Mouse (Mus musculus) lung, embryonic 15.5 days (tissue): ENCODE data around the gene 4931422A03Rik. TPM values are rescaled to one million over a fixed set of nuclear protein-coding genes. Genes with fewer than 3 reads are reported as not detected.
"Not testable (repeated sequence)": the region's sequence is repeated elsewhere in the genome, so short reads cannot be mapped to it uniquely, and the experiment has no call there.

Experiments
- ATAC-seq: fragments of 200-750 bp; cut with Nextera tagmentation; 2 replicates; pipeline ENCODE4 v1.8.0; 2017; ENCODE audit warnings: moderate number of reproducible peaks, borderline replicate concordance; ENCODE audit not compliant: low FRiP score, low TSS enrichment; ENCODE audit errors: extremely low read depth
- H3K27ac ChIP-seq: fragments of 300-500 bp; sonication (generic); 2 replicates; pipeline ENCODE4 v1.5.1; 2015; ENCODE audit warnings: moderate library complexity, mild to moderate bottlenecking, inconsistent platforms
- H3K27me3 ChIP-seq: fragments of 300-500 bp; sonication (generic); 2 replicates; pipeline ENCODE4 v1.6.1; 2015; ENCODE audit warnings: inconsistent platforms
- H3K36me3 ChIP-seq: fragments of 300-500 bp; sonication (generic); 2 replicates; pipeline ENCODE4 v1.6.1; 2015; ENCODE audit warnings: inconsistent platforms
- H3K4me1 ChIP-seq: fragments of 300-500 bp; sonication (generic); 2 replicates; pipeline ENCODE4 v1.6.1; 2015; ENCODE audit warnings: inconsistent platforms
- H3K4me2 ChIP-seq: fragments of 300-500 bp; sonication (generic); 2 replicates; pipeline ENCODE4 v1.6.1; 2015; ENCODE audit warnings: inconsistent platforms, mild to moderate bottlenecking, moderate library complexity
- H3K4me3 ChIP-seq: fragments of 300-500 bp; sonication (generic); 2 replicates; pipeline ENCODE4 v1.5.1; 2015; ENCODE audit warnings: mild to moderate bottlenecking, inconsistent platforms
- H3K9ac ChIP-seq: fragments of 300-500 bp; sonication (generic); 2 replicates; pipeline ENCODE4 v1.6.1; 2015; ENCODE audit warnings: inconsistent platforms
- H3K9me3 ChIP-seq: fragments of 300-500 bp; sonication (generic); 2 replicates; pipeline ENCODE4 v1.6.1; 2016; ENCODE audit warnings: inconsistent platforms
- WGBS: fragments of 180-500 bp; shearing (Covaris S2); methylation state at CpG from one replicate; pipeline ENCODE4 v1.1.7; 2015; 5-methylcytosine and 5-hydroxymethylcytosine counted together
- polyA plus RNA-seq: library from polyadenylated mRNA; unstranded; fragments of >200 nt; fragmentation: Nextera tagmentation; extraction: Ambion mirVana; gene quantifications from 2 replicates; pipeline ENCODE4 v1.2.1, GENCODE M21; 2015

4931422A03Rik gene
- polyA plus RNA-seq, 1 experiment from 2014 or later, result 2.8 TPM

GRCm38 (mm10) chr2:104024656-104025055 lies 3.5 kb downstream of the 4931422A03Rik start:
- H3K9ac ChIP-seq, result no peak overlapping the region
- no peaks in the 10 kb centered on the region for H3K9me3 ChIP-seq
- H3K4me3 ChIP-seq, result no peak overlapping the region
- ATAC-seq, result no peak
- 81% methylated on average over 4 of the region's 4 CpGs for WGBS
- H3K36me3 ChIP-seq, result no peaks in the 10 kb centered on the region
- no peak overlapping the region for H3K27ac ChIP-seq
- no peaks in the 10 kb centered on the region for H3K27me3 ChIP-seq
- H3K4me2 ChIP-seq, result no peak overlapping the region
- H3K4me1 ChIP-seq, result peaks cover 14% of the 10 kb centered on the region

- H3K4me1 ChIP-seq, result peaks cover 3% of the 10 kb centered on the region; the same call in 1 of the 2 replicates
- H3K4me2 ChIP-seq, result no peak overlapping the region
- no peak overlapping the region for H3K9ac ChIP-seq
- ATAC-seq, result no peak
- H3K9me3 ChIP-seq, result no peaks in the 10 kb centered on the region
- H3K36me3 ChIP-seq, result no peaks in the 10 kb centered on the region
- H3K27ac ChIP-seq, result no peak overlapping the region
- WGBS, result 73% methylated on average over 7 of the region's 7 CpGs
- no peaks in the 10 kb centered on the region for H3K27me3 ChIP-seq
- no peak overlapping the region for H3K4me3 ChIP-seq
Observed at GRCm38 (mm10) chr2:104023096-104023495, 5.1 kb downstream of the 4931422A03Rik start.

DNA sequence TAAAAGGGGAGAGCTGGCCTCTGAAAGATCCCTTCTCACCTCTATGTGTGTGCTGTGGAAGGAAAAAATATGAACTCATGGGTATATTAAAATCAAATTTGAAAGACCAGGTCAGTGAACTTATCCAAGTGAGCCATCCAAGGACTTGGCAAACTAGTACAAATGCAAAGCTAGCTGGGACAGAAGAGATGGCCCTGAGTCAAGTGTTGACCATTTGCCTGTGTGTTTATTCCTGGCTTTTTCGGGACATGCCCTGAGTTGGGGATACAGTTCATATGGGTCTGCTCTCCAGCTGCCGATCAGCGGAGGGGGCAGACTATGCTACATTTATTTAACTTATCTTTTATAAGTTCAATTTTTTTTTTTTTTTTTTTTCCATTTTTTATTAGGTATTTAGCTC lies 19.3 kb downstream of the 4931422A03Rik start:
- 95% methylated on average over 3 of the region's 3 CpGs for WGBS
- H3K9me3 ChIP-seq, H3K27me3 ChIP-seq, ATAC-seq, H3K4me2 ChIP-seq, H3K9ac ChIP-seq, H3K36me3 ChIP-seq, H3K27ac ChIP-seq, H3K4me3 ChIP-seq, H3K4me1 ChIP-seq: not testable (repeated sequence)

GRCm38 (mm10) chr2:104007793-104008519 lies 20.2 kb downstream of the 4931422A03Rik start:
- H3K4me1 ChIP-seq, result no peaks in the 10 kb centered on the region
- ATAC-seq, result no peak
- WGBS, result 74% methylated on average over 7 of the region's 7 CpGs
- no peak overlapping the region for H3K4me3 ChIP-seq
- no peak overlapping the region for H3K27ac ChIP-seq
- H3K9me3 ChIP-seq, result no peaks in the 10 kb centered on the region
- no peaks in the 10 kb centered on the region for H3K36me3 ChIP-seq
- no peak overlapping the region for H3K4me2 ChIP-seq
- no peaks in the 10 kb centered on the region for H3K27me3 ChIP-seq
- H3K9ac ChIP-seq, result no peak overlapping the region

GRCm38 (mm10) chr2:104002711-104003413 lies 25.3 kb downstream of the 4931422A03Rik start:
- Histone ChIP-seq H3K9ac (no peak overlapping the region), H3K36me3 (no peaks in the 10 kb centered on the region), H3K27me3 (no peaks in the 10 kb centered on the region), H3K27ac (no peak overlapping the region), H3K4me2 (no peak overlapping the region), H3K4me3 (no peak overlapping the region), H3K4me1 (no peaks in the 10 kb centered on the region), H3K9me3 (no peaks in the 10 kb centered on the region)
- ATAC-seq, result no peak
- 30% methylated on average over 16 of the region's 16 CpGs for WGBS

DNA sequence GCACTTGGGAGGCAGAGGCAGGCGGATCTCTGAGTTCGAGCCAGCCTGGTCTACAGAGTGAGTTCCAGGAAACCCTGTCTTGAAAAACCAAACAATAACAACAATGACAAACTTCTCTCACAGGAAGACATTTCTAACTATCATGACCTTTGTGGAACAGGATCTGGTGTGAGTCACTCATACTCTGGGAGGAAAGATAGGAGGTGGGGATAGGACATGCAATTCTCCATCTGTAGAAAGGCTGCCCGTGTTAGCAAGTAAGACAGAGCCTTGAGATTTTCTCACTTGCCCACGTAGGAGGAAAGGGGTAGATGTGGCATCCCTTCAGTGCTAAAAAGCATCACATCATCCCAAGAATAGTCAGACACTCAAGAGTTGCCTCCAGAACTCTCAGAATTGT lies 26.3 kb downstream of the 4931422A03Rik start:
- WGBS, result 69% methylated on average over 4 of the region's 4 CpGs
- H3K9me3 ChIP-seq, result no peaks in the 10 kb centered on the region

GRCm38 (mm10) chr2:104001076-104001475 lies 27.1 kb downstream of the 4931422A03Rik start:
- WGBS, result 15% methylated on average over 2 of the region's 2 CpGs
- no peak overlapping the region for H3K4me2 ChIP-seq

More for the DNA sequence above, 26.3 kb downstream of the 4931422A03Rik start:
- H3K9ac ChIP-seq, result no peak overlapping the region
- no peaks in the 10 kb centered on the region for H3K36me3 ChIP-seq
- no peak for ATAC-seq
- no peaks in the 10 kb centered on the region for H3K27me3 ChIP-seq
- H3K4me1 ChIP-seq, result no peaks in the 10 kb centered on the region
- no peak overlapping the region for H3K4me3 ChIP-seq
- H3K27ac ChIP-seq, result no peak overlapping the region
- H3K4me2 ChIP-seq, result no peak overlapping the region

DNA sequence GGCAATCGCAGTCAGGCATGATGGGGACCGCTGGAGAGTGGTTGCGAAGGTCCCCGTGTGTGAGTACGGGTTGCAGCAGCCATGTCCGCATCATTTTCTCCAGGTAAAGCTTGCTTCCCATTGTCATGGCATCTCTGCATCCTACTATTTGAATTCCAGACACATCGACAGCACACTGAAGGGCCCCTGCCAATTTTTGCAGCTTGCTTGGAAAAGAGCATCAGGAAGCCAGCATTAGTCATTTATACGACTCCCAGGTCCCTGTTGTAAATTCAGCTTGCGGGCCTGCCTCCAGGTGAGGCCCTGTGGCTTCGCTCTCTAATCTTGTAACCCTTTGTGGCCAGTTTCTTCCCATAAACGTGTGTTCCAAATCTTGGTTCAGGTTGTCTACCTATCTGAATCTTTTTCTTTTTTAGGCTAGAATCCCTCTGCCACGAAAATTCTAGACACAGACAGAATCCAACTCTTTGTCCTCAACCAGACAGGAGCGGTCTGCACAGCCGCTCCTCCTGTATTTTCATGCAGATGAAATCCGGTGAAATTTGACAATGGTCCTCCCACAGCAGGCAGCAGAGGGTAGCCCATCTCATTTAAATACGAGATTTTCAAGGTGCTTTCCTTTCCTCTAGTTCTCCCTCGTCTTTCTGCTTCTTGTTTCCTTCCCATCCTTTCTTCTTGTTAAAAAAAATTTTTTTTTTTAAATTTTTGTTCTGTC lies 35.4 kb downstream of the 4931422A03Rik start:
- Histone ChIP-seq H3K4me2 (no peak overlapping the region), H3K27me3 (peaks cover 5% of the 10 kb centered on the region; the same call in 1 of the 2 replicates), H3K4me1 (no peaks in the 10 kb centered on the region), H3K4me3 (no peak overlapping the region), H3K36me3 (no peaks in the 10 kb centered on the region), H3K9me3 (no peaks in the 10 kb centered on the region), H3K9ac (no peak overlapping the region), H3K27ac (no peak overlapping the region)
- ATAC-seq, result no peak
- WGBS, result 40% methylated on average over 17 of the region's 17 CpGs

More at GRCm38 (mm10) chr2:104001076-104001475, 27.1 kb downstream of the 4931422A03Rik start:
- Histone ChIP-seq H3K9ac (no peak overlapping the region), H3K4me1 (no peaks in the 10 kb centered on the region), H3K9me3 (no peaks in the 10 kb centered on the region), H3K36me3 (no peaks in the 10 kb centered on the region), H3K4me3 (no peak overlapping the region), H3K27me3 (no peaks in the 10 kb centered on the region), H3K27ac (no peak overlapping the region)
- no peak for ATAC-seq

DNA sequence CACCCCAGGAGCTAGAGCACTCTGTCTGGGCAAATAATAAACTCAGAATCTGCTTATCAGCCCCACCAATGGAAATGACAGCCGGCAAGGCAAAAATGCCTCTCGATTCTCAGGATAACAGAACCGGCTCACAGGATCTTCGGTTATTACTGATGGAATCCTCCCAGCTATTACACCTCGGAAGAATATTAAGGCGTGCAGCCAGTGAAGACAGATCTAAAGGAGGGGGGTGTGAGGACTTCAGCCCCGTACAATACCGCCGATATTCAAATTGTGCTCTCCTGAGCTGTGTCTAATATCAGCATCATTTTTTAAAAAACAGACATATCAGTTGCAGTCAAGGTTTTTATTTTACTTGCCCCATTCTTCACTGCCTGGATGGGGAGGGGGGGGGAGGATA lies 36.0 kb downstream of the 4931422A03Rik start:
- Histone ChIP-seq H3K4me2 (no peak overlapping the region), H3K4me1 (no peaks in the 10 kb centered on the region), H3K27me3 (peaks cover 5% of the 10 kb centered on the region; the same call in 1 of the 2 replicates), H3K9me3 (no peaks in the 10 kb centered on the region), H3K4me3 (no peak overlapping the region), H3K27ac (no peak overlapping the region), H3K36me3 (no peaks in the 10 kb centered on the region), H3K9ac (no peak overlapping the region)
- ATAC-seq, result no peak
- WGBS, result 57% methylated on average over 9 of the region's 9 CpGs

DNA sequence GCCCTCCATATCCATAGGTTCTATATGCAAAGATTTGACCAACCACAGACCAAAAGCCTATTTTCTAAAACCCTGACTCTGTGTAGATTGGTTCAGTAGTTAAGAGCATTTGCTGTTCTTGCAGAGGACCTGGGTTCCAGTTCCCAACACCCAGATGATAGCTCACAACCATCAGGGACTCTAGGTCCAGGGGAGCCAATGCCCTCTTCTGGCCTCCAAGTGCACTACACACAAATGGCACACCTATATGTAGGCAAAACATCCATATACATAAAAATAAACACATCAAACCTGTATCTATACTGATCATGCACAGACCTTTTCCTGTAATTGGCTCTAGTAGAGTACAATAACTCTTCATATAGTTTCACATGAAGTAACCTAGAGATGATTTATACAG lies 36.9 kb downstream of the 4931422A03Rik start:
- Histone ChIP-seq H3K9me3 (no peaks in the 10 kb centered on the region), H3K4me2 (no peak overlapping the region), H3K27me3 (peaks cover 5% of the 10 kb centered on the region; the same call in 1 of the 2 replicates), H3K36me3 (no peaks in the 10 kb centered on the region), H3K9ac (no peak overlapping the region), H3K4me1 (no peaks in the 10 kb centered on the region), H3K27ac (no peak overlapping the region), H3K4me3 (no peak overlapping the region)
- ATAC-seq, result no peak

DNA sequence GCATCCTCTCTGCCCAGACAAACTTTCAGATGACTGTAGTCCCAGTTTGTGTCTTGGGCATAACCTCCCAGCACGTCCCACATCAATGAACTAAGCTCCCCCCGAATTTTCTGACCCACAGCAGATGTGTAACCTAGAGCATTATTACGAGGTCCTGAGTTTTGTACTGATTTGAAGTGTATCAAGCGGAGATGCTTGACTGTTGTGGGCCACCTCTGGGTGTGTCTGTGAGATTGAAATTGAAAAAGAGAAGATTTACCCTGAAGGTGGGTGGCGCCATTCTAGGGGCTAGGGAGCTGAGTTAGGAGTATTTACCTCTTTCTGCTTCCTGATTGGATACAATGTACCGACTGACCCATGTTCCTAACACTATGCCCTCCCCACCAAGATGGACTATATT lies 38.4 kb downstream of the 4931422A03Rik start:
- Histone ChIP-seq H3K4me3 (no peak overlapping the region), H3K9ac (no peak overlapping the region), H3K36me3 (no peaks in the 10 kb centered on the region), H3K27ac (no peak overlapping the region), H3K9me3 (no peaks in the 10 kb centered on the region), H3K4me1 (no peaks in the 10 kb centered on the region), H3K4me2 (no peak overlapping the region), H3K27me3 (peaks cover 5% of the 10 kb centered on the region; the same call in 1 of the 2 replicates)
- 75% methylated on average over 6 of the region's 6 CpGs for WGBS
- no peak for ATAC-seq

GRCm38 (mm10) chr2:103987595-103987994 lies 40.6 kb downstream of the 4931422A03Rik start:
- H3K27ac ChIP-seq, H3K9me3 ChIP-seq, H3K4me1 ChIP-seq, H3K4me3 ChIP-seq, H3K4me2 ChIP-seq, ATAC-seq, H3K9ac ChIP-seq, H3K27me3 ChIP-seq, H3K36me3 ChIP-seq: not testable (repeated sequence)
- WGBS, result 59% methylated on average over 8 of the region's 8 CpGs
